In the genomic region with DNA sequence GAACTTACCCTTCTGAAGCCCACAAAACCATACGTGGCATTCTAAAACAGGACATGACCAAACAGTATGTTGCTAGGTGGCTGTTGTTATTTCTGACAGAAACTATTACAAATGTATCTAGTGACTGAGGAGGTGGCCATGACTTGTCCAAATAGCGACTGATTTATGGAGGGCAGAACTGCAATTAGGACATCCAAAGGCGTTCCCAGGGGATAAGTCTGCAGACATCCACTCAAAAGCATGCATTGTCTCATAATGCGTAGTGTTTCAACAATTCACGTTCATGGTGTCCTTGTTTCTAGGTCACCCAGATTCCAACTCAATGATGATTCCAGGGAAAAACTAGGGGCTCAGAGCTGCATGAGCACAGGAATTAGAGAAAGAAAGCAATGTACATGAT, we compare ENCODE assay signal across 11 mouse cellular contexts. TPM values are rescaled to one million over a fixed set of nuclear protein-coding genes. Genes with fewer than 3 reads are reported as not detected.
"Had no signal": no experiment of that assay in that cellular context is flagged by ENCODE, and none has a peak within 500 bp of the region (broad histone marks: within the 10 kb centered on the region; RNA-seq: fewer than 3 reads in every experiment).

No protein-coding gene starts in this region.

- DNase-seq: kidney, adult 2 months; kidney, postnatal 25 days; layer of hippocampus, adult 9-11 months; layer of hippocampus, postnatal 36 days; lung, embryonic 14.5 days; lung, postnatal 10 days; lung, postnatal 4 days; right cerebral cortex, postnatal 25 days had no signal

RNA-seq across cellular contexts. Expression of gene Gm9913, which starts 50.1 kb away (rescaled TPM):
- total RNA-seq: left cerebral cortex, postnatal 25 days; megakaryocyte, adult 5-6 weeks had no signal
- polyA plus RNA-seq: liver, embryonic 16.5 days had no signal
